Mouse (Mus musculus): ENCODE results near the gene Hrc. TPM values are rescaled to one million over a fixed set of nuclear protein-coding genes. Genes with fewer than 3 reads are reported as not detected.
A peak's percentile ranks its signal among the peaks of the same experiment; 100 is the strongest.

Gene Hrc
- polyA plus RNA-seq, 1 experiment from 2014 or later, result 0.41 TPM

DNA sequence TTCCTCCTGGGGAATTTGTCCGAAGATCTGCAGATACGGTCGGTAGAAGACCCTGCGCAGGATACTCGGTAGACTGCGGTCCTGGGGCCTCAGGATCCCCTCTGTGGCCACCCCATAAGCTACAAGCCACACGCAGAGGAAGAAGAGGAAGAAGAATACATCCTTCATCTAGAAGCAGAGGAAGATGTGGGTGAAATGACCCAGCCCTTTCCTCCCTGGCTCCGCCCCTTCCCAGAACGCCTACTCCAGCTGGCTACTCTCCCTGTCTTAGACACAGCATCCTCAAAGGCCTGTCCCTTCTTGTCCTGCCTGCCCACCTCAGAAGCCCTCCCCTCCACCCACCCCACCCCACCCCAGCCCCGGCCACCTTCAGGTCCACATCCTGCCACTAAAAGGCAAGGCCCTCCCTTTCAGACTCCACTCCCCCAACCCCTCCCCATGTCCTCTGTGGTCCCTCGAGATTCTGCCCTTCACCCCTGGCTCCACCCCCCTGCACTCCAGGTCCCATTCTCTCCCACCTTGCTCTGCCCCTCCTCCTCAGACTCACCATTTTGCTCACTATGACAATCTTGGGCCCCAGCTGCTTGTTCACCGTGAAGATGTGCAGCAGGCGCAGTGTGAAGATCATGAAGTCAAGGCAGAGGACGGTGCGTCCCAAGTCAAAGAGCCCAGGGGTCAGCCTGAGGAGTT lies 26.4 kb upstream of the Hrc start:
- Histone ChIP-seq H3K27ac (no peak overlapping the region), H3K9ac (no peak overlapping the region), H3K9me3 (ENCODE audit: control insufficient read depth, low read length) (no peaks in the 10 kb centered on the region), H3K36me3 (replicated peaks; ENCODE audit: control insufficient read depth, insufficient read depth) (no peaks in the 10 kb centered on the region; the same call in none of the 2 replicates), H3K4me3 (replicated peaks; ENCODE audit: low read length) (no peak overlapping the region), H3K4me2 (replicated peaks) (no peak overlapping the region), H3K27me3 (ENCODE audit: control insufficient read depth, insufficient read depth, low read length) (no peaks in the 10 kb centered on the region), H3K4me1 (replicated peaks; ENCODE audit: control insufficient read depth, insufficient read depth, low read length) (peaks cover 14% of the 10 kb centered on the region; the same call in 1 of the 2 replicates)
- 64% methylated on average over 15 of the region's 15 CpGs for WGBS
- no peak for ATAC-seq (ENCODE audit: low FRiP score)
- DNase-seq (ENCODE audit: low spot score), result no peak

GRCm38 (mm10) chr7:45309455-45309854 lies 25.6 kb upstream of the Hrc start:
- Histone ChIP-seq H3K27me3 (ENCODE audit: control insufficient read depth, insufficient read depth, low read length) (no peaks in the 10 kb centered on the region), H3K9me3 (ENCODE audit: control insufficient read depth, low read length) (no peaks in the 10 kb centered on the region), H3K4me2 (replicated peaks) (no peak overlapping the region), H3K9ac (no peak overlapping the region), H3K4me3 (replicated peaks; ENCODE audit: low read length) (no peak overlapping the region), H3K36me3 (replicated peaks; ENCODE audit: control insufficient read depth, insufficient read depth) (no peaks in the 10 kb centered on the region; the same call in none of the 2 replicates), H3K27ac (no peak overlapping the region), H3K4me1 (replicated peaks; ENCODE audit: control insufficient read depth, insufficient read depth, low read length) (peaks cover 14% of the 10 kb centered on the region; the same call in 1 of the 2 replicates)
- WGBS, result 11% methylated on average over 9 of the region's 9 CpGs
- 0 out of 2 replicates have a peak, but pooled peaks have one; percentile 19 for ATAC-seq (ENCODE audit: low FRiP score)
- DNase-seq (ENCODE audit: low spot score), result peak; percentile 49

- no peaks in the 10 kb centered on the region for H3K9me3 ChIP-seq (ENCODE audit: control insufficient read depth, low read length)
- no peak overlapping the region for H3K27ac ChIP-seq
- H3K36me3 ChIP-seq (replicated peaks; ENCODE audit: control insufficient read depth, insufficient read depth), result no peaks in the 10 kb centered on the region; the same call in none of the 2 replicates
- DNase-seq (ENCODE audit: low spot score) (no peak), ATAC-seq (ENCODE audit: low FRiP score) (no peak)
- no peak overlapping the region for H3K4me2 ChIP-seq (replicated peaks)
- H3K27me3 ChIP-seq (ENCODE audit: control insufficient read depth, insufficient read depth, low read length), result no peaks in the 10 kb centered on the region
- WGBS, result 65% methylated on average over 8 of the region's 8 CpGs
- no peak overlapping the region for H3K4me3 ChIP-seq (replicated peaks; ENCODE audit: low read length)
- no peak overlapping the region for H3K9ac ChIP-seq
- peaks cover 7% of the 10 kb centered on the region; the same call in 1 of the 2 replicates for H3K4me1 ChIP-seq (replicated peaks; ENCODE audit: control insufficient read depth, insufficient read depth, low read length)
Measured at GRCm38 (mm10) chr7:45312023-45312422, 23.1 kb upstream of the Hrc start.

DNA sequence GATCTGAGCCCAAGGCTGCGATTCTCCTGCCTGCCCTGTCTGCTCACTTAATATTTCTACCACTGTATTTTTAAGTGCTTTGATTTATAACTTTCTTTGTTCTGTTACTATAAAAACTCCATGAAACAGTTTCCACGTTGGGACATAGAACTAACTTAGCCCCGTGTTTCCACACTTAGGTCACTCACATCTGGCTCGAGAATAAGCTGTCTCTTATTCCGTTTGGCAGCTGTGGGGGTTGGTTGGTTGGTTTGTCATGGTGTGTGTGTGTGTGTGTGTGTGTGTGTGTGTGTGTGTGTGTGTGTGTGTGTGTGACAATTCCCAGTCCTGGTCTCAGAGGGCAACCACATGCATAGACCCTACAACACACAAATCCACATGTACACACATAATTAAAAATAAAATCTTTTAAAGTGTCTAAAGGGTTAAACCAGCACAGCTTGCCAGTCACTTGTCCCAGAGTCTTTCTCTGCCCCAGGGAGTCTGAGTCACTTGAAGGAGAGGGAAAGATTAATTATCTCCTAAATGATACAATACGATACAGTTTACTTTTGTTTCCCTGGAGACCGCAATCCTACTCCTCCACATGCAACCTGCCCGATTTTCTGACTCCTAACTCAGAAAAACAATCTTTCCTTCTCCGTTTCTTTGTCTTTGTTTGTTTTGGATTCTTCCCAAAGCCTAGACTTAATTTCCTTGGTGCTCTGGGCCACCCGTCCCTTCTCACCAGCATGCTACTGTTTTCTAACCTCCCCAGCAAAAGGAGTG lies 22.2 kb upstream of the Hrc start:
- ATAC-seq (ENCODE audit: low FRiP score) (no peak), DNase-seq (ENCODE audit: low spot score) (peak; percentile 31)
- Histone ChIP-seq H3K9me3 (ENCODE audit: control insufficient read depth, low read length) (no peaks in the 10 kb centered on the region), H3K27ac (peak overlapping the region; percentile 40), H3K4me2 (replicated peaks) (peak overlapping the region; percentile 22; the same call in 1 of the 2 replicates), H3K4me3 (replicated peaks; ENCODE audit: low read length) (no peak overlapping the region), H3K9ac (0 out of 2 replicates have a peak overlapping the region, but pooled peaks have one; percentile 39), H3K4me1 (replicated peaks; ENCODE audit: control insufficient read depth, insufficient read depth, low read length) (peaks cover 7% of the 10 kb centered on the region; the same call in 1 of the 2 replicates), H3K27me3 (ENCODE audit: control insufficient read depth, insufficient read depth, low read length) (no peaks in the 10 kb centered on the region), H3K36me3 (replicated peaks; ENCODE audit: control insufficient read depth, insufficient read depth) (no peaks in the 10 kb centered on the region; the same call in none of the 2 replicates)
- WGBS, result 24% methylated on average over 10 of the region's 10 CpGs

DNA sequence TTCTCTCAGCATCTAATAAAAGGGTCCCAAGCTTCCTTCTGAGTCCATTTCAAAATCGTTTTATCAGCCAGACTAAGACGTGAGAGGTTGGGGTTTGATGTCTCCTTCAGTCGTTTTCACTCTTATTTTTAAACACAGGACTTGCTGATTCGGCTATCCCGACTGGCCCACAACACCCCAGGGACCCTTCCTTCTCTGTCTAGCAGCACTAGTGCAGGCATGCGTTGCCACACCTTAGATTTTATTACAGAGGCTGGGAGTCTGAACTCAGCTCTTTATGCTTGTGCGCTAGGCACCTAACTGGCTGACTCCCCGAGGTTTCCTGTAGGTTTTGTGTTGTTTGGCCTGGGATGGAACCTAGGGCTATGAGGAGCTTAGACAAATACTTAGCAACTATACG lies 21.6 kb upstream of the Hrc start:
- no peaks in the 10 kb centered on the region; the same call in 1 of the 2 replicates for H3K36me3 ChIP-seq (replicated peaks; ENCODE audit: control insufficient read depth, insufficient read depth)
- 0 out of 2 replicates have a peak overlapping the region, but pooled peaks have one; percentile 39 for H3K9ac ChIP-seq
- peak overlapping the region; percentile 22; the same call in 1 of the 2 replicates for H3K4me2 ChIP-seq (replicated peaks)
- DNase-seq (ENCODE audit: low spot score) (no peak), ATAC-seq (ENCODE audit: low FRiP score) (no peak)
- no peaks in the 10 kb centered on the region for H3K9me3 ChIP-seq (ENCODE audit: control insufficient read depth, low read length)
- peak overlapping the region; percentile 40 for H3K27ac ChIP-seq
- 36% methylated on average over 9 of the region's 9 CpGs for WGBS
- peaks cover 7% of the 10 kb centered on the region; the same call in 1 of the 2 replicates for H3K4me1 ChIP-seq (replicated peaks; ENCODE audit: control insufficient read depth, insufficient read depth, low read length)
- no peaks in the 10 kb centered on the region for H3K27me3 ChIP-seq (ENCODE audit: control insufficient read depth, insufficient read depth, low read length)
- H3K4me3 ChIP-seq (replicated peaks; ENCODE audit: low read length), result no peak overlapping the region

GRCm38 (mm10) chr7:45315182-45315701 lies 19.8 kb upstream of the Hrc start:
- 87% methylated on average over 10 of the region's 10 CpGs for WGBS
- H3K4me1 ChIP-seq (replicated peaks; ENCODE audit: control insufficient read depth, insufficient read depth, low read length), result peaks cover 7% of the 10 kb centered on the region; the same call in 1 of the 2 replicates
- ATAC-seq (ENCODE audit: low FRiP score), result no peak
- H3K4me3 ChIP-seq (replicated peaks; ENCODE audit: low read length), result no peak overlapping the region
- no peak overlapping the region for H3K27ac ChIP-seq
- no peak overlapping the region for H3K9ac ChIP-seq
- H3K36me3 ChIP-seq (replicated peaks; ENCODE audit: control insufficient read depth, insufficient read depth), result no peaks in the 10 kb centered on the region; the same call in 1 of the 2 replicates
- DNase-seq (ENCODE audit: low spot score), result no peak
- no peak overlapping the region for H3K4me2 ChIP-seq (replicated peaks)
- no peaks in the 10 kb centered on the region for H3K27me3 ChIP-seq (ENCODE audit: control insufficient read depth, insufficient read depth, low read length)
- no peaks in the 10 kb centered on the region for H3K9me3 ChIP-seq (ENCODE audit: control insufficient read depth, low read length)

DNA sequence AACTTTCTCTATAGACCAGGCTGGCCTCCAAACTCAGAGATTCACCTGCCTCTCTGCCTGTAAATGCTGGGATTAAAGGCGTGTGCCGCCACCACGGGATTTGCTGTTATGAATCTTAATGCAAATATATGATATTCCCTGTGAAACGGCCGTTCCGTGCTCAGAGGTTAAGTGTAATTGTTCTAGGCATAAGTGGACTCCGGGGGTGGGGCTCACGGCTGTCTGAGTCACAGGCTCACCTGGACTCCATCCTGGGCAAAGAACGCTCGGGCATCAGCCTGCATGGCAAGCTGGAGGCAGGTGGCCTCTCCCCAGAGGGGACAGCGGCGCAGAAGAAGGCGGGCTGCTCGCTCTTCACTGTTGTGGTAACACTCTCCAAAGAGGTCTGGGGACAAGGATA lies 18.6 kb upstream of the Hrc start:
- WGBS, result 93% methylated on average over 14 of the region's 14 CpGs
- Histone ChIP-seq H3K9me3 (ENCODE audit: control insufficient read depth, low read length) (no peaks in the 10 kb centered on the region), H3K4me3 (replicated peaks; ENCODE audit: low read length) (no peak overlapping the region), H3K36me3 (replicated peaks; ENCODE audit: control insufficient read depth, insufficient read depth) (no peaks in the 10 kb centered on the region; the same call in 1 of the 2 replicates), H3K9ac (no peak overlapping the region), H3K4me2 (replicated peaks) (no peak overlapping the region), H3K27ac (no peak overlapping the region), H3K4me1 (replicated peaks; ENCODE audit: control insufficient read depth, insufficient read depth, low read length) (peaks cover 7% of the 10 kb centered on the region; the same call in 1 of the 2 replicates), H3K27me3 (ENCODE audit: control insufficient read depth, insufficient read depth, low read length) (no peaks in the 10 kb centered on the region)
- ATAC-seq (ENCODE audit: low FRiP score), result no peak
- no peak for DNase-seq (ENCODE audit: low spot score)

DNA sequence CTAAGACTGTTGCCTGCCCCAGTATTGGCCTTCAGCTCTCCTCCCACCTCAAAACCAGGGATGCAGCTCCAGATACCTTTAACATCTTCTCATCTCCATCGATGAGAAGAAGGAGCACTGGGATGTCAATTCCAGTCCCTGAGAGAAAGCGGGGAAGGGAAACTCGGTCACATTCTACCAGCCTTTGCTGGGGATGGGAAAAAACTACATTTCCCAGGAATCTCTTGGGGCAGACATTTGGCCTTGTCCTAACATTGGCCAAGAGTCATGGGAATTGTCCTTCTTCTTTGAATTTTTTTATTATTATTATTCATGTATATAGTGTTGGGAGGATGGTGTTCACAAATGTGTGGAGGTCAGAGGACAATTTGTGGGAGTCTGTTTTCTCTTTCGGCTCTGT lies 12.8 kb upstream of the Hrc start:
- Histone ChIP-seq H3K36me3 (replicated peaks; ENCODE audit: control insufficient read depth, insufficient read depth) (no peaks in the 10 kb centered on the region), H3K9ac (no peak overlapping the region), H3K27ac (no peak overlapping the region), H3K27me3 (ENCODE audit: control insufficient read depth, insufficient read depth, low read length) (no peaks in the 10 kb centered on the region), H3K4me1 (replicated peaks; ENCODE audit: control insufficient read depth, insufficient read depth, low read length) (no peaks in the 10 kb centered on the region), H3K4me2 (replicated peaks) (no peak overlapping the region), H3K9me3 (ENCODE audit: control insufficient read depth, low read length) (no peaks in the 10 kb centered on the region), H3K4me3 (replicated peaks; ENCODE audit: low read length) (no peak overlapping the region)
- WGBS, result 88% methylated on average over 4 of the region's 4 CpGs
- no peak for DNase-seq (ENCODE audit: low spot score)
- no peak for ATAC-seq (ENCODE audit: low FRiP score)

GRCm38 (mm10) chr7:45323069-45323468 lies 12.0 kb upstream of the Hrc start:
- no peak overlapping the region for H3K4me3 ChIP-seq (replicated peaks; ENCODE audit: low read length)
- ATAC-seq (ENCODE audit: low FRiP score) (no peak), DNase-seq (ENCODE audit: low spot score) (no peak)
- no peaks in the 10 kb centered on the region for H3K4me1 ChIP-seq (replicated peaks; ENCODE audit: control insufficient read depth, insufficient read depth, low read length)
- H3K9me3 ChIP-seq (ENCODE audit: control insufficient read depth, low read length), result no peaks in the 10 kb centered on the region
- H3K36me3 ChIP-seq (replicated peaks; ENCODE audit: control insufficient read depth, insufficient read depth), result no peaks in the 10 kb centered on the region
- H3K9ac ChIP-seq, result no peak overlapping the region
- H3K27ac ChIP-seq, result no peak overlapping the region
- H3K27me3 ChIP-seq (ENCODE audit: control insufficient read depth, insufficient read depth, low read length), result no peaks in the 10 kb centered on the region
- H3K4me2 ChIP-seq (replicated peaks), result no peak overlapping the region
- WGBS, result 92% methylated on average over 5 of the region's 5 CpGs
